Mouse (Mus musculus): Measurements from ENCODE around the gene Midn. TPM values are rescaled to one million over a fixed set of nuclear protein-coding genes. Genes with fewer than 3 reads are reported as not detected.

Gene Midn
- 21.2 and 25.7 TPM in 2 replicates for polyA plus RNA-seq (2015; fragmentation: Nextera tagmentation; extraction: Ambion mirVana)

DNA sequence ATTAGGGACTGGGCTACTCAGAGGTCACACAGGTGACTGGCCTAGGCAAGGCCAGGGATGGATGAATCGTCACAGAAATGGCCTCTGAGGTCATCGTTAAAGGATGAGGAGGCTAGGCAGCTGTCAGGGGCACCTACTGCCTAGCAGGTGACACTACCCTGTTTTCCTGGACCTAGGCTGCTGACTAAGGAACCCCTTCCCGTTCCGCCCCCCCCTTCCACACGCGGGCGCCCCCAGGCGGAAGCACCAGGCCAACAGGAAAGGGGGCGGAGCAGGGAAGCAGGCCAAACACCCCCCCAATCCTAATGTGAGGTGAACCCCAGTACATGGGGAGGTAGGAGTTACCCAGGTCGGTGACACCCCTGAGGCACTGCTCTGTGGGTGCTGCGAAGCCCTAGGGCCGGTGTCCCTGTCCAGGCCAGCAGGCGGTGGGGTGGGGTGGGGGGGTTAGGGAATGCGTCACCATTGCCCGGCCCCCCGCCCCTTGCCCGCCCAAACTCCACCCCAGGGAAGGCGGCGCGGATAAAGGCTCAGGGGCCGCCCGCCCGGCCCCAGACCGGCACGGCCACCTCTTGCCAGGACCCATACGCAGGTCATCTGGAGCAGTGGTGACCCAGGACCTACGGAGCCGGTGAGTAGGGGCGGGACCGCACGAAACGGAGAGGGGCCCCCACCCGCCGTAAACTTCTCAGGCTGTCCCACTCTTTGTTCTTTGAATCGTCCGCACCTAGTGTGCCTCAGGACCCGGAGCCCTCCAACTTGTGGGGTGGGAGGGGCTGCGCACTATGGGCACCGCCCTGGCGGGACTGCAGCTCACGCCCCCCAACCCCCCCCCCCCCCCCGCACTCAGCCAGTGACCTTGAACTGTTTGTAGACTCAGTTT, at the start of gene Midn:
Gene Midn, plus strand, starts transcription at position 554 of the 883 bp plus-strand sequence.
- H3K4me3 ChIP-seq: peak within 1 kb of the TSS; percentile 97
- peak within 1 kb of the TSS; percentile 96 for H3K9ac ChIP-seq
- H3K27me3 ChIP-seq: no peaks in the 10 kb centered on the region
- peak within 1 kb of the TSS; percentile 100 for H3K27ac ChIP-seq
- peak within 1 kb of the TSS; percentile 98 for H3K4me2 ChIP-seq
- peak; percentile 45 for ATAC-seq (ENCODE audit: insufficient number of reproducible peaks, insufficient read depth, low FRiP score, low TSS enrichment, low read depth)
- peaks cover 53% of the 10 kb centered on the region for H3K4me1 ChIP-seq
- H3K9me3 ChIP-seq: no peaks in the 10 kb centered on the region
- 2% methylated on average over 32 of the region's 42 CpGs for WGBS
- H3K36me3 ChIP-seq: peaks cover 63% of the 10 kb centered on the region

GRCm38 (mm10) chr10:80098630-80099029, 49.4 kb upstream of the Midn start:
- Histone ChIP-seq H3K27ac (peak overlapping the region; percentile 39), H3K4me2 (no peak overlapping the region), H3K9ac (no peak overlapping the region), H3K4me3 (no peak overlapping the region), H3K36me3 (no peaks in the 10 kb centered on the region), H3K27me3 (no peaks in the 10 kb centered on the region), H3K4me1 (peaks cover 51% of the 10 kb centered on the region), H3K9me3 (no peaks in the 10 kb centered on the region)
- ATAC-seq (ENCODE audit: insufficient number of reproducible peaks, insufficient read depth, low FRiP score, low TSS enrichment, low read depth): no peak
- WGBS: 81% methylated on average over 5 of the region's 5 CpGs

GRCm38 (mm10) chr10:80100982-80101381, 47.1 kb upstream of the Midn start:
- H3K4me3 ChIP-seq: peak overlapping the region; percentile 94; the same call in 1 of the 2 replicates
- ATAC-seq (ENCODE audit: insufficient number of reproducible peaks, insufficient read depth, low FRiP score, low TSS enrichment, low read depth): no peak
- H3K9ac ChIP-seq: peak overlapping the region; percentile 17; the same call in 1 of the 2 replicates
- WGBS: 48% methylated on average over 11 of the region's 11 CpGs
- H3K27me3 ChIP-seq: no peaks in the 10 kb centered on the region
- H3K4me1 ChIP-seq: peaks cover 50% of the 10 kb centered on the region
- H3K27ac ChIP-seq: 0 out of 2 replicates have a peak overlapping the region, but pooled peaks have one; percentile 12
- H3K4me2 ChIP-seq: peak overlapping the region; percentile 89
- H3K9me3 ChIP-seq: no peaks in the 10 kb centered on the region
- no peaks in the 10 kb centered on the region for H3K36me3 ChIP-seq

- peak overlapping the region; percentile 92 for H3K9ac ChIP-seq
- H3K27ac ChIP-seq: 0 out of 2 replicates have a peak overlapping the region, but pooled peaks have one; percentile 39
- peaks cover 38% of the 10 kb centered on the region for H3K4me1 ChIP-seq
- H3K9me3 ChIP-seq: no peaks in the 10 kb centered on the region
- H3K4me2 ChIP-seq: peak overlapping the region; percentile 89
- WGBS: under 1% methylated on average over 59 of the region's 59 CpGs
- H3K36me3 ChIP-seq: no peaks in the 10 kb centered on the region
- ATAC-seq (ENCODE audit: insufficient number of reproducible peaks, insufficient read depth, low FRiP score, low TSS enrichment, low read depth): peak; percentile 71
- H3K27me3 ChIP-seq: no peaks in the 10 kb centered on the region
- H3K4me3 ChIP-seq: peak overlapping the region; percentile 94
Measured at GRCm38 (mm10) chr10:80102216-80102915, 45.7 kb upstream of the Midn start.

GRCm38 (mm10) chr10:80103032-80103431, 45.0 kb upstream of the Midn start:
- 85% methylated on average over 2 of the region's 2 CpGs for WGBS
- no peaks in the 10 kb centered on the region for H3K9me3 ChIP-seq
- H3K4me1 ChIP-seq: peaks cover 32% of the 10 kb centered on the region
- H3K27me3 ChIP-seq: no peaks in the 10 kb centered on the region
- H3K9ac ChIP-seq: 0 out of 2 replicates have a peak overlapping the region, but pooled peaks have one; percentile 17
- H3K4me2 ChIP-seq: peak overlapping the region; percentile 89
- H3K27ac ChIP-seq: 0 out of 2 replicates have a peak overlapping the region, but pooled peaks have one; percentile 34
- H3K4me3 ChIP-seq: peak overlapping the region; percentile 94; the same call in 1 of the 2 replicates
- H3K36me3 ChIP-seq: no peaks in the 10 kb centered on the region
- ATAC-seq (ENCODE audit: insufficient number of reproducible peaks, insufficient read depth, low FRiP score, low TSS enrichment, low read depth): no peak

DNA sequence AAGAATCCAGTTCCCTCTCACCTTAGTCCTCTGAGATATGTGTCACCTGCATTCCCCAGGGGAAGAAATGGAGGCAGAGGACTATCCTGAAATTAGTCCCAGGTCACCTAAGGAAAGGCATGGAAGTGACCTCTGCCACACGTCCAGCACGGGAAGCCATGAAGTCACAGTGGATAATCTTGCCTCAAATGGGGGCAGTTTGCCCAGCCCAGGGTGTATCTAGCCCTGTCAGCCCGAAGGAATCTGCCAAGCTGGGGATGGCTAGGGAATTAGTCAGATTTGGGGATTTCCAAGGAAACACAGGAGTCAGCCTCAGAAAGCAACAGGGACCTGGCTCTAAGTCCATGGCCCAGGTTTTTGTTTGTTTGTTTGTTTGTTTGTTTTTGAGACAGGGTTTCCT, 43.9 kb upstream of the Midn start:
- Histone ChIP-seq H3K27me3 (no peaks in the 10 kb centered on the region), H3K4me3 (no peak overlapping the region), H3K27ac (no peak overlapping the region), H3K36me3 (no peaks in the 10 kb centered on the region), H3K4me1 (peaks cover 24% of the 10 kb centered on the region), H3K9ac (no peak overlapping the region), H3K4me2 (no peak overlapping the region), H3K9me3 (no peaks in the 10 kb centered on the region)
- 84% methylated on average over 3 of the region's 3 CpGs for WGBS
- no peak for ATAC-seq (ENCODE audit: insufficient number of reproducible peaks, insufficient read depth, low FRiP score, low TSS enrichment, low read depth)

GRCm38 (mm10) chr10:80105460-80105859, 42.6 kb upstream of the Midn start, which contains the start of gene Sbno2:
Gene Sbno2, minus strand, starts transcription at chr10:80105571.
- H3K4me2 ChIP-seq: peak within 1 kb of the TSS; percentile 37
- H3K9ac ChIP-seq: peak within 1 kb of the TSS; percentile 51
- H3K36me3 ChIP-seq: no peaks in the 10 kb centered on the region
- peaks cover 23% of the 10 kb centered on the region for H3K4me1 ChIP-seq
- H3K4me3 ChIP-seq: peak within 1 kb of the TSS; percentile 10
- ATAC-seq (ENCODE audit: insufficient number of reproducible peaks, insufficient read depth, low FRiP score, low TSS enrichment, low read depth): no peak
- H3K27me3 ChIP-seq: no peaks in the 10 kb centered on the region
- peak within 1 kb of the TSS; percentile 75 for H3K27ac ChIP-seq
- 61% methylated on average over 5 of the region's 5 CpGs for WGBS
- H3K9me3 ChIP-seq: no peaks in the 10 kb centered on the region

DNA sequence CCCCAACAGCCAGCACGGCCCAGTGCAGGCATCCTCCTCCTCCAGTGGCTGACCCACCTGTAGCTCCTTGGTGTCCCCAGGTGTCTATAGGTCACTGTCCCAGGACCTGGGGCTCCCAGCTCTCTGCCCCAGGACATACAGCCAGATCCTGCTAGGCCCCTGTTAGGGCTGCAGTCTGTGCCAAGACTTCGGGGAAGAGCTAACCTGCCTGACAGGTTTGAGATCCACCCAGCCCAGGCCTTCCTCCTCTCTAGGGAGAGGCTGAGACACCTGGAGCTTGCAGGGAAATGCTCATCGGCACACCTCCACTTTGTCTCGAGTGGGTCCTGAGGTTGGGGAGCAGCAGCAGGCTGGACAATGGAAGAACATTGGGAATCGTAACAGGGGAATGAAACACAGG, 42.1 kb upstream of the Midn start:
- peak overlapping the region; percentile 75 for H3K27ac ChIP-seq
- H3K36me3 ChIP-seq: no peaks in the 10 kb centered on the region
- H3K4me2 ChIP-seq: peak overlapping the region; percentile 37
- no peak for ATAC-seq (ENCODE audit: insufficient number of reproducible peaks, insufficient read depth, low FRiP score, low TSS enrichment, low read depth)
- peak overlapping the region; percentile 10 for H3K4me3 ChIP-seq
- WGBS: 57% methylated on average over 5 of the region's 5 CpGs
- H3K9ac ChIP-seq: peak overlapping the region; percentile 51
- peaks cover 18% of the 10 kb centered on the region for H3K4me1 ChIP-seq
- no peaks in the 10 kb centered on the region for H3K27me3 ChIP-seq
- H3K9me3 ChIP-seq: no peaks in the 10 kb centered on the region

DNA sequence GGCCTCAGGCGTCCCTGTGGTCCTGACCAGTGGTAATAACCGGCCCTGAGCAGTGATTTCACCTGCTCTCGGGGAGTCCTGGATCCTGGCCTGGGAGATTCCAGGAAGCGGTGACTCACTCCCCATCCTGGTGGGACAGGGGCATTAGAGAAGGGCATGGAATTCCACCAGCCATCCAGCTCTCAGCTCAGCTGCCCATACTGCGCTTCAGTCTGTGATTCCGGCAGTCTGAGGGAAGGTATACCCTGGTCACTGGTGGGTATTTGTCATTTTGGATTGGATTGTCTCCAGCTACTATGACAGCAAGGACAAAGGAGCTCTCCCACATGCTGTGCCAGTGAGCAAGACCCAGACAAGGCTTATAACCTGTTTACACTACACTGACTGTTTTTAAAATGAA, 40.4 kb upstream of the Midn start:
- Histone ChIP-seq H3K27me3 (no peaks in the 10 kb centered on the region), H3K36me3 (no peaks in the 10 kb centered on the region), H3K9me3 (no peaks in the 10 kb centered on the region), H3K4me1 (peaks cover 7% of the 10 kb centered on the region; the same call in 1 of the 2 replicates), H3K9ac (no peak overlapping the region), H3K4me2 (no peak overlapping the region), H3K4me3 (no peak overlapping the region), H3K27ac (no peak overlapping the region)
- ATAC-seq (ENCODE audit: insufficient number of reproducible peaks, insufficient read depth, low FRiP score, low TSS enrichment, low read depth): no peak
- WGBS: 71% methylated on average over 6 of the region's 6 CpGs

DNA sequence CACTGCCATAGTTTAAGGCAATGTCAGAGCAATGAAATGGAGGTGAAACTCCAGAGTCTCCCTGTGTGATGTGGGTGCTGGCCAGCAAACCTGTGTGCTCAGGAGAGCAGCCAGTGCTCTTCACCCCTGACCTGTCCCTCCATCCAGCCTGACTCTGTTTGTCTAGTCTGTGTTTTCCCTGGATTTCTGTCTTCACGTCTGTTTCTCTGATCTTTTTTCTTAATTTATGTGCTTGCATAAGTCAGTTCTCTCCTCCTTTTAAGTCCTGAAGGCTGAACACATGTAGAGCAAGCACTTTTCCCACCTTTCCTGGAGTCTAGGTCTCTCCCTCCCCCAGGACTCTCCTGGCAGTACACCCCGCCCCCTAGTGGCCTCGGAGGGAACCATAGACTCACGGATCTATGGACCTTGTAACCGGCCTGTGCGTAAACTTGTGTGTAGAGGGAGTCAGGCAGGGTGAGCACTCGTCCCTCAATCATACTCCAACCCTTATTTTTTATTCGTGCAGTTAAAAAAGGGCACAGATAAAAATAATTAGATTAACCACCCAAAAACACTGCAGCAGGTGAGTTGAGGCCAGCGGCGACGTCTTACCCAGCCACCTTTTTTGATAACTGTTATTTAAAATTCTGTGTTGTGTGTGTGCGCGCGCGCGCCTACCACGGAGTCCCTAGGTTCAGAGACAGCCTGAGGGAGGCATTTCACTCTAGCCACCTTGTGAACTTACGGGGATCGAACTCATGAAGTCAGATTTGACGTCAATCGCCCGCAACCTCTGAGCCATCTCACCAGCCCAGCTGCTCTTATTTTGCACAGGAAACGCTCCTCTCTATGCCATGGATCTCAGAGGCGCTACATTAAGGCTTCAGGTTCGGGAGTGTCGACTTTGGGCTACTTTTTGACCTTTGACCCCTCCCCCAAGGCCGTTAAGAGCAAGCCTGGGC, 33.5 kb upstream of the Midn start:
- peak; percentile 44 for ATAC-seq (ENCODE audit: insufficient number of reproducible peaks, insufficient read depth, low FRiP score, low TSS enrichment, low read depth)
- Histone ChIP-seq H3K4me2 (peak overlapping the region; percentile 98), H3K4me3 (peak overlapping the region; percentile 96), H3K27me3 (no peaks in the 10 kb centered on the region), H3K36me3 (peaks cover 20% of the 10 kb centered on the region), H3K4me1 (peaks cover 40% of the 10 kb centered on the region), H3K9ac (peak overlapping the region; percentile 74), H3K9me3 (no peaks in the 10 kb centered on the region), H3K27ac (peak overlapping the region; percentile 85)
- 4% methylated on average over 27 of the region's 27 CpGs for WGBS
